Mouse (Mus musculus): ENCODE measurements at regions not wholly inside any gene's neighbourhood (a gene's known extent, or its start where the extent isn't known, plus 50 kb on each side); places are given as distances from the start of the nearest gene placed in this dataset.
A peak's percentile ranks its signal among the peaks of the same experiment; 100 is the strongest.

GRCm38 (mm10) chr16:84318091-84318490 is 196.8 kb upstream of the A730009L09Rik start:
- DNase-seq, result no peak

DNA sequence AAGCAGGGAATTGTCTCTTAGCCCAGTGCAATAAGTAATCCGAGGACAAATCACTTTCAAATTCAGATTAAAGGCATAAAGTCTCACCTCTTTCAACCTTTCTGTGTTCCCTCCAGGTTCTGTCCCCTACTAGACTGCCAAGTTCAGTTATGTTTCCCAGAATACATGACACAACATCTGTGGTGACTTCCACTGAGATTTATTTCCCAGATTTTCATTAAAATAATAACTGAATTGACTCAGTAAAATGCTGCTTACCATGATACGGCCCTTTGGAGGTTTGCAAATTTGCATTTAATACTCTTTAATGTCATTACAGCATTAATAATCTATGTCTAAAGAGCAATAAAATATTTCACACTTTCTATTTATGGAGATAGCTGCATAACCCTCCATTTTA is 193.4 kb upstream of the A730009L09Rik start:
- no peak for DNase-seq

DNA sequence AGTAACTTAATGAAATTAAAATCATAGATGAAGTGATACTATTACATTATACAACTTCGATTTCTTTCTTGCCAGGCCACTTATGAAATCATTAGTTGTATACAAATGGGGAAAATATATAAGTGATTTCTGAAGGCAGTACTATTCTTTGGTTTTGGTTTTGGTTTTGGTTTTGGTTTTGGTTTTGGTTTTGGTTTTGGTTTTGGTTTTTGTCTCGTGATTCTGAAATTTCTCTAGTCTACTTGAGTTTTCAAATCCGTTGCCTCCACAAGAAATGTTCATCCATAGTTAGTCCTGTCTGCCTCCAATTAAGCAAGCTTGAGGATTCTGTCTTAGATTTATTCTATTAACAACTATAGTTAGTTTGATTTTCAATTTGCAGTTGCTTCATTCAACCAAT is 184.6 kb upstream of the A730009L09Rik start:
- DNase-seq, result no peak

DNA sequence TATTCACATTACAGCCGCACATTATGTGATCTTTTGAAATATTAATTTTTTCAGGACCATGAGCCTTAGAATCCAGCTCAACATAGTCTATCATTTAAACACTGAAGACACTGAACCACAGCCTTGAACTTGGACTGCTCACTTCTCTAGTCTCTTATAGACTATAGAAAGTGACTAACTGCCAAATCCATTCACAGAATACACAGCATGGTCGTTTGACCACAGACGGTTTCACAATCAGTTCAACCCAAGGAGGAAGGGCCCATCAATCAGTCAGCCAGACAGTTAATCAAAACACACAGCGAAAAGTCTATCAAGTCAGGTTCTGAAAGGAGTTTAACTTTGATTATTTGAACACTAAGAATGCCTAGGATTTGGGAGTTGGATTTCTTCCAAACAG is 168.8 kb upstream of the A730009L09Rik start:
- no peak for DNase-seq

DNA sequence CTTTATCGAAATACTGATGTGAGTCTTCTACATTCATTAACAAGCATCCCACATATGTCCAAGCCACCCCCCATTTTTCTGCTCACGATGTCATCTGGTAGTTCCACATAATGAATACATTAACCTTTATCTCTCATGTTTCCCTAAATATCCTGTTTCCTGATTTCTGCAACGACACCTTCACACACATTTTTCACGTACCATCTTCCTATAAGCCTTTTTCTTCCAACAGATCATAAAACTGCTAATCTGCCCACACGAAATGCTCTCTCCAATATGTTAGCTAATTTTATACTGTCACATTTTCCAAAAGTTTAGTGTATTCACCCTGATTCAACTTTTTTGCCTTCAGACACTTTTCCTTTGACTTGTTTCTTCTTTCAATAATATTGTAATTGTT is 159.8 kb upstream of the A730009L09Rik start:
- DNase-seq, result peak; percentile 15

- peak; percentile 3 for DNase-seq
Observed at GRCm38 (mm10) chr16:84365969-84366368, 149.0 kb upstream of the A730009L09Rik start.

DNA sequence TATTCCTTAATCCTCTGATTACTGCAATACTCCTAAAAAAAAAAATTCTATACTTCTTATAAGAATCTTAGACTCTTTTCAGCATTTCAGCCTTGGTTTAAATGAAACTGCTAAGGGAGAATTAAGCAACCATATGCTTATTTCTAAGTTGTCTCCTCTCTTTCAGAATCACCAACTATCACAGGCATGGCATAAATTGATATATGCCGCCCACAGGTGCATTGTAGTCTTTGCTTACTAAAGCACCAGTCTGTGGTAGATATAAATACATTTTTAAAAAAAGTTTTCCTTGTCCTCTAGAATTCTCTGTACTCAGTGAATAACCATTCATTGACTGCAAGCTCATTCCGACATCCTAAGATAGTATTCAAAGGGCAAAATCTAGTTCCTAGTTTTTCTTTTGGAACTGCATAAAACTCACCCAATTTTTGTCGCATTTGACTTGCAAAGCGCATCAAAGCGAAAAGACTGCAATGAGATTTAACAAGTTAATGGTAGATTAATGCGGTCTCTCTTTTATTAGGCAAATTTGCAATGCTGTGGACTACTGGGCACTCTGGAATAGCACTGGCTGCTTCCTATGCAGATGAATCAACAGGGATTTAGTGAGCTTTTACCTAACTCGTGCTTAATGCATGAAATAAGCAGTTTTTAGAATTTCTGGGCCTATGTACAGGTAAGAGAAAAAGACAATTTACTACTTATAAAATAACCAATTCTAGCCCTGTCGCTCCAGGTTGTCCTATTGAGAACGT is 145.8 kb upstream of the A730009L09Rik start:
- peak; percentile 12 for DNase-seq

DNA sequence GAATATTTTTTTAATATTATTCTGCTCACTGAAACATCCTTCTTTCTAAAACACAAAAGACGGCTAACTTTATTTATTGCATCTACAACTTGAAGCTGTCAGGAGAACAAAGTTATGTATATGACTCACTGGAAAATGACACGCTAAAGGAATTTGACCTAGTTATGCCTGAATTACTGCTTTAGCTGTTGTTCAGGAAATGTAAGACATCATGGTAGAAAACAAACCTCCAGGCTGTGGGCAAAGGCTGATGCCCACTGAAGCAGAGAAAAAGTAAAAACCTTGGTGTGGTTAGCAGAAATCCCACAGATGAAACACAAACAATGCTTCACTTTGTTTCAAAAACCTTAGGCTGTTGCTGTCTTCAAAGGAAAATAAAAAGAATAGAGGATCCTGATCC is 136.5 kb upstream of the A730009L09Rik start:
- no peak for DNase-seq

GRCm38 (mm10) chr16:84391756-84392155 is 123.2 kb upstream of the A730009L09Rik start:
- DNase-seq, result no peak

GRCm38 (mm10) chr16:84394895-84395294 is 120.0 kb upstream of the A730009L09Rik start:
- no peak for DNase-seq

GRCm38 (mm10) chr16:84421650-84422049 is 93.3 kb upstream of the A730009L09Rik start:
- no peak for DNase-seq

GRCm38 (mm10) chr16:84426990-84427540 is 87.9 kb upstream of the A730009L09Rik start:
- DNase-seq, result no peak

DNA sequence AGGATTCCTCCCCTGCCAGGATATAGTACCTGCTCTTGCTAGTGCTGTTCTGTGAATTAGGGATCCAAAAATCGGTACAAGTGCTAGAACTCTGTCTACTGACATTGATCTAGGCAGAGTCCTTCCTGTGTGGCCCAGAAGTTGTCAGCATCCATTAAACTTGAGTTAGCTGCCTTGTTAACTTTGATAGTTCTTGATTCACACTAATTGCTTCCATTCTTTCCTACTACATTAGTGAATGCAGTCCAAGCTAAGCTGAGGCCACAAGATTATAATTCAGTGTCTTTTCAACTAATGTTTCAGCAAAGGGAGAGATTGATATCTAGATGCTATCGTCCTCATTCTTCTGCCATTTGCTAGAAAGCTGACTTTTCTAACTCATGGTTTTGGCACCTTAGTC is 58.3 kb upstream of the A730009L09Rik start:
- DNase-seq, result no peak

DNA sequence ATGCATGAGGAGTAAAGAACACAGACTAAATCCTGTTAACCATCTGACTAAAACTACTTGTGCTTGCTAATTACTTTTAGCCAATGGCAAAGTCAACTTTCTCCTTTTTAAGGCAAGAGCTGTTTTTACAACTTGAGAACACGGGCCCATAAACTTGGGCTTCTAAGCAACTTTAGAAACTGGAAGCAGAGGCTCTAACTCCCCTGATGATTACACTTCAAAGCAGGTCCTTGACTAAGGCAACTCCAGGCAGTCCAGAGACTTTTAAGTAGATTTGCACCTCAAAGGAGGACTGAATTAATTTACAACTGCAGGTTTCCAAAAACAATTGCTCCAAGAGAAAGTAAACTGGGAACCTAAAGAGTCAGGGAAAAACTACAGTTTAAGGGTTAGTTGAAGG is 52.8 kb upstream of the A730009L09Rik start:
- DNase-seq, result no peak
